Mouse (Mus musculus) forebrain, postnatal 0 days (tissue): ENCODE measurements at regions not wholly inside any gene's neighbourhood (a gene's known extent, or its start where the extent isn't known, plus 50 kb on each side); places are given as distances from the start of the nearest gene placed in this dataset.
A peak's percentile ranks its signal among the peaks of the same experiment; 100 is the strongest.

Experiments used
- ATAC-seq: fragments of 200-750 bp; cut with Nextera tagmentation; 2 replicates; pipeline ENCODE4 v1.8.0; 2017; ENCODE audit warnings: mild to moderate bottlenecking, moderate library complexity
- DNase-seq: peaks from one replicate; pipeline ENCODE4 v3.0.0-alpha.2; 2015
- H3K27ac ChIP-seq: fragments of 300-500 bp; sonication (generic); 2 replicates; pipeline ENCODE4 v1.5.1; 2014; ENCODE audit warnings: low read depth, mild to moderate bottlenecking, antibody characterized with exemption, low read length, moderate library complexity, mixed read lengths
- H3K27me3 ChIP-seq: fragments of 300-500 bp; sonication (generic); 2 replicates; pipeline ENCODE4 v1.6.1; 2014; ENCODE audit warnings: mild to moderate bottlenecking, low read length, mixed read lengths; ENCODE audit not compliant: insufficient read depth
- H3K36me3 ChIP-seq: fragments of 300-500 bp; sonication (generic); 2 replicates; pipeline ENCODE4 v1.6.1; 2014; ENCODE audit warnings: mild to moderate bottlenecking, moderate library complexity; ENCODE audit not compliant: insufficient read depth
- H3K4me1 ChIP-seq: fragments of 300-500 bp; sonication (generic); 2 replicates; pipeline ENCODE4 v1.6.1; 2014; ENCODE audit warnings: antibody characterized with exemption; ENCODE audit not compliant: insufficient read depth
- H3K4me2 ChIP-seq: fragments of 300-500 bp; sonication (generic); 2 replicates; pipeline ENCODE4 v1.6.1; 2014; ENCODE audit warnings: low read depth, mild to moderate bottlenecking, moderate library complexity
- H3K4me3 ChIP-seq: fragments of 300-500 bp; sonication (generic); 2 replicates; pipeline ENCODE4 v1.5.1; 2014; ENCODE audit warnings: low read depth, low read length, mixed read lengths
- H3K9ac ChIP-seq: fragments of 300-500 bp; sonication (generic); 2 replicates; pipeline ENCODE4 v1.6.1; 2014; ENCODE audit warnings: mild to moderate bottlenecking
- H3K9me3 ChIP-seq: fragments of 300-500 bp; sonication (generic); 2 replicates; pipeline ENCODE4 v1.6.1; 2016; ENCODE audit warnings: low read length
- CTCF ChIP-seq: sonication (generic); IDR thresholded peaks from 2 replicates; pipeline ENCODE4 v1.5.1; 2016; ENCODE audit warnings: antibody characterized with exemption, control low read depth, low read depth
- WGBS: fragments of 180-500 bp; shearing (Covaris S2); extraction: QIAGEN DNeasy Blood & Tissue Kit; methylation state at CpG from one replicate; pipeline ENCODE4 v1.1.7; 2014; 5-methylcytosine and 5-hydroxymethylcytosine counted together

DNA sequence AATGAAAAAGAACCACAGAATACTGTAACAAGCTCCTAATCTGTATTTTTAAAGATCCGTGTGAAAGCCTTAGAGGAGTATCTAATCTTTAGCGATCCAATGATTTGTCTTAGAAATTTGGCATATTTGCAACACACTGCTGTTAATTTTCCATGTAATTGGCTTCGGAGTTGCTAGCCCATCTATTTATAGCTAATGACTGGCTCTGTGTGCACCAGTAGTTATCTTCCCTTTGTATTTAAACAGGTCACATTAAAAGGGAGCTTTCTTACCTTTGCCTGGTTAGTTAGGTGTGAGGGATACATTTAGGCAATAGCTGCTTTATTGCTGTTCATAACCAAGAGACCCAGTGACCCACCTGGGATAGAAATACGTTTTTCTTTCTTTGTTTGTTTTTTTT is 256.3 kb upstream of the Mme start:
- DNase-seq = peak; percentile 0
- ATAC-seq = no peak; the same call in 1 of the 2 replicates
- no peak for TF ChIP-seq CTCF
- no peaks in the 10 kb centered on the region for H3K4me1 ChIP-seq
- 48% methylated on average over 4 of the region's 4 CpGs for WGBS
- no peak overlapping the region for H3K4me3 ChIP-seq
- no peaks in the 10 kb centered on the region for H3K27me3 ChIP-seq
- H3K27ac ChIP-seq = no peak overlapping the region
- H3K36me3 ChIP-seq = no peaks in the 10 kb centered on the region
- H3K9ac ChIP-seq = no peak overlapping the region
- H3K4me2 ChIP-seq = no peak overlapping the region
- H3K9me3 ChIP-seq = no peaks in the 10 kb centered on the region

DNA sequence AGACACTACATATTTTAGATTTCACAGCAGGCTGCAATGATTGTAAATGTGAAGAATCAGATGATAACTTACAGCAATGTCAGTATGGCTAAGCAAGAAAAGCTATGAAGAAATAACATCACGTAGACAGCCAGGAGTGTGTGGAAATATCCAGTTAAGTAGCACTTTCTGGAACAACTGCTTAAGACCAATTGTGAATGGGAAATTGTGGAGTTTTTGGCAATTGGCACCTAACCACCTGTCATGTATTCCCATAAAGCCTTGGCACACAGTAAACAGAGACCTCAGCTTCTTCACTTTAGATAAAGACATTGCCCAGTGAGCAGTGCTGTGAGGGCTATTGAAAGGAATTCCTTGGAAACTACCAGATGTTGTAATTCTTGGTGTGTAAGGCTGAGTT is 264.4 kb upstream of the Mme start:
- Histone ChIP-seq H3K4me1 (no peaks in the 10 kb centered on the region), H3K9ac (no peak overlapping the region), H3K27me3 (no peaks in the 10 kb centered on the region), H3K27ac (no peak overlapping the region), H3K36me3 (no peaks in the 10 kb centered on the region), H3K9me3 (no peaks in the 10 kb centered on the region), H3K4me2 (no peak overlapping the region), H3K4me3 (no peak overlapping the region)
- WGBS = 94% methylated on average over 1 of the region's 1 CpGs
- DNase-seq (no peak), ATAC-seq (no peak)
- TF ChIP-seq CTCF = no peak

DNA sequence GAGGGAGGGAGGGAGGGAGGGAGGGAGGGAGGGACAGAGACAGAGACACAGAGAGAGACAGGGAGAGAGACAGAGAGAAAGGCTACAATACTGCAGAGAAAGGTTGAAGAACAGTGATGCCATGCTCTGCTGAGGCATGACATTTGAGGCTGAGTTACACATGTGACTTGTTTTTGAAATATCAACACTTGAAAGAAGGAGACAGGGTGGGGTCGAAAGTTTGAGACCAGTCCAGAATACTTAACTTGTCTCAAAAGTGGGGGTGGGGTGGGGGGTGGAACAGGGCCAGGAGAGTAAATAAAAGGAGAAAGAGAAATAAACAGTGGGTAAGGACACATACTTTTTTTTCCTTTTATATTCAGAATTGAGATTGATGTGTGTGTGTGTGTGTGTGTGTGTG is 278.1 kb upstream of the Mme start:
- DNase-seq (no peak), ATAC-seq (no peak)
- Histone ChIP-seq H3K36me3 (no peaks in the 10 kb centered on the region), H3K4me2 (no peak overlapping the region), H3K9ac (no peak overlapping the region), H3K27me3 (no peaks in the 10 kb centered on the region), H3K9me3 (no peaks in the 10 kb centered on the region), H3K4me1 (no peaks in the 10 kb centered on the region), H3K27ac (no peak overlapping the region), H3K4me3 (no peak overlapping the region)
- WGBS = 68% methylated on average over 1 of the region's 1 CpGs
- TF ChIP-seq CTCF = no peak

DNA sequence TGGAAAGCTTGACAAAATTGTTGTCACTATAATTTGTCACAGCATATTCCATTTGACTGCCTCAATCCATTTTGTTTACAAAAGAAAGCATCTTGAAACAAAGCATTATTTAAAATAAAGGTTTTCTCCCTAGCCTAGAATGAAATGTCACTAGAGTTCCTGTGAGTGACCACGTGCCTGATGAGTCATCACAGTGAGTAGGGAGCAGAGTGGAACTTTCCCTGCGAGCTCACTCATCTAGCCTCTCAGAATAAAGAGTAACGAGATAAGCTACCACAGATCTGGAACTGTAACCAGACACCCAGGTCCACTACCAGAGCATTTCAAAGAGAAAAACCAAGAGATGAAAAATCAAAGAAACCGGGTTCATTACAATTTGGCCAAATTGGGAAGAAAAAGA is 278.7 kb upstream of the Mme start:
- 56% methylated on average over 4 of the region's 4 CpGs for WGBS
- ATAC-seq = no peak

DNA sequence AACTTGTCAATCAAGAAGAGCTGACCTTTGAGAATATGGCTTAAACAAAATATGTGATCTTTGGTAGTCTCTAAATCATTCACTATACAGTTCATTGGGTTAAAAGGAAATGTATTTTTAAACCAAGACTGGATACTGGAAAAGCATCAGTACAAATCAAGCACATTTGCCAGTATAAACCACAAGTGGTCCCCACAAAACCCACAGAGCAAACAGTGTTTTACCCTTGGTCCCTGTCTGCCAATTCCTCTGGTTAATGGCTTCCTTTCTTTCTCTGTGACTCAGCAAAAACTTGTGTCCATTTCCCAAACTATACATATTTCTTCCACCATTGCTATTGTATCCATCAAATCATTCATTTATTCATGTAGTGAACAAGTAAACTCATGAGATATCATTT is 296.0 kb upstream of the Mme start:
- H3K4me2 ChIP-seq = no peak overlapping the region
- no peak overlapping the region for H3K4me3 ChIP-seq
- ATAC-seq (no peak), DNase-seq (no peak)
- no peaks in the 10 kb centered on the region for H3K9me3 ChIP-seq
- no peak overlapping the region for H3K27ac ChIP-seq
- no peak for TF ChIP-seq CTCF
- H3K4me1 ChIP-seq = no peaks in the 10 kb centered on the region
- H3K9ac ChIP-seq = no peak overlapping the region
- H3K27me3 ChIP-seq = no peaks in the 10 kb centered on the region
- no peaks in the 10 kb centered on the region for H3K36me3 ChIP-seq

More for the DNA sequence above, 278.7 kb upstream of the Mme start:
- H3K4me2 ChIP-seq = no peak overlapping the region
- TF ChIP-seq CTCF = no peak
- H3K27ac ChIP-seq = no peak overlapping the region
- no peak overlapping the region for H3K4me3 ChIP-seq
- no peak overlapping the region for H3K9ac ChIP-seq
- H3K36me3 ChIP-seq = no peaks in the 10 kb centered on the region
- H3K4me1 ChIP-seq = no peaks in the 10 kb centered on the region
- no peaks in the 10 kb centered on the region for H3K27me3 ChIP-seq
- no peak for DNase-seq
- no peaks in the 10 kb centered on the region for H3K9me3 ChIP-seq

DNA sequence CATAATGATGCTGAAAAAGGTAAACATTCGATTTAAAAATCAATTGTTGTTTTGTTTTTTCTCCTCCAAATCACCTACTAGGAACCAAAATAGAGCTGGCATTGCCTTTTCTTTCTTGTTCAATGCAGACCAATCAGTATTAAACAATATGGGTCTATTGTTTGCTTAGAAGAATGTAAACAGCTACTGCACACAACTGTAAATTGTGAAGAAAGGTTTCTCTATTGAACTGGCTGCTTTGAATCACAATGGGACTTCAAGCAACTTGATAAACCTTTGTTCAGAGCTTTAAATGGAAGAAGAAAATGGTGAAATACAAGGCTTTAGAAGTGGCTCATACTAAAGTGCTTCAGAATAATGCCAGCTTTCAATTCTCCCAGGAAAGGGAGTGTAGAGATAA is 302.7 kb upstream of the Mme start:
- DNase-seq (no peak), ATAC-seq (peak; percentile 34; the same call in 1 of the 2 replicates)
- no peaks in the 10 kb centered on the region for H3K36me3 ChIP-seq
- no peaks in the 10 kb centered on the region for H3K9me3 ChIP-seq
- no peak overlapping the region for H3K9ac ChIP-seq
- no peak overlapping the region for H3K4me3 ChIP-seq
- H3K4me1 ChIP-seq = no peaks in the 10 kb centered on the region
- TF ChIP-seq CTCF = no peak
- WGBS = 44% methylated on average over 1 of the region's 1 CpGs
- H3K27ac ChIP-seq = no peak overlapping the region
- no peaks in the 10 kb centered on the region for H3K27me3 ChIP-seq
- H3K4me2 ChIP-seq = no peak overlapping the region

DNA sequence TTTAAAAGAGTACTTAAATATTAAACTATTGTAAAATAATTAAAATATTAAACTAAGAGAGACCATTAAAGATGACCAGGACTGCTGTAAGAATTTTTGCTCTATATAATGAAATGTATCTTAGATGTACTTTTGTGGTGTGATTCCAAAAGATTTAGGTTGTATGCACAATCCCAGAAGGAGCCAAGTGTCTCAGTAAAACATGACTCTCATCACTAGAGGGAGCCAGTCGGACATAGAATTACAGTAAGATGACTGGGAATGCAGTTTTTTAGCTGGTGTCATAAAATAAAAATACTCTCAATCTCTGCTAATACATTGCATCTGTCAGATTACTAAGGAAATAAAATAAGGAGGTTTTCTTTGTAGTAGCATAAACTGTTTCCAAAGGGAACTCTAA is 316.9 kb upstream of the Mme start:
- Histone ChIP-seq H3K9me3 (no peaks in the 10 kb centered on the region), H3K4me2 (no peak overlapping the region), H3K4me1 (no peaks in the 10 kb centered on the region), H3K9ac (no peak overlapping the region), H3K36me3 (no peaks in the 10 kb centered on the region), H3K27me3 (no peaks in the 10 kb centered on the region), H3K27ac (no peak overlapping the region), H3K4me3 (no peak overlapping the region)
- DNase-seq (peak; percentile 71), ATAC-seq (0 out of 2 replicates have a peak, but pooled peaks have one; percentile 36)
- TF ChIP-seq CTCF = peak; percentile 70
- 10% methylated on average over 1 of the region's 1 CpGs for WGBS

DNA sequence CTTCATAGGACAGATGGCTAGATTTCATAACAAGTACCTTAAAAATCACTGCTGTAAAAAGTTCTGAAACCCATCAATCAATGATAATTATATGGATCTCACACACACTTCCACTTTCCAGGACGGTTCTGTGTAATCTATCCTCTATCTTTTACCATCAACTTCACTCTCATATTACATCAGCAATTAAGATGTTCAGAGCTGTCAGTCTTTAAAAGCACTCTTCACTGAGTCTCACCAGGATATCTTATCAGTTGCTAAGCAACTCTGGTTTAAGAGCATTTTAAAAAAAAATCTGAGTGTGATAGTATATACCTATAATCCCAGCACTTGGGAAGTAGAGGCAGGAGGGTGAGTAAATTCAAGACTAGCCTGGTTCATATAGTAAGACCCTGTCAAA is 312.0 kb upstream of the Gpr149 start:
- no peaks in the 10 kb centered on the region for H3K9me3 ChIP-seq
- H3K4me1 ChIP-seq = no peaks in the 10 kb centered on the region
- no peaks in the 10 kb centered on the region for H3K36me3 ChIP-seq
- peak; percentile 11 for DNase-seq
- WGBS = 44% methylated on average over 1 of the region's 1 CpGs
- H3K4me2 ChIP-seq = no peak overlapping the region
- no peak overlapping the region for H3K4me3 ChIP-seq
- no peak overlapping the region for H3K9ac ChIP-seq
- TF ChIP-seq CTCF = no peak
- no peaks in the 10 kb centered on the region for H3K27me3 ChIP-seq
- H3K27ac ChIP-seq = no peak overlapping the region
- ATAC-seq = peak; percentile 91
